Mouse (Mus musculus) gastrocnemius, postnatal 36 days (tissue): ENCODE data around the gene Lhfpl4. TPM values are rescaled to one million over a fixed set of nuclear protein-coding genes. Genes with fewer than 3 reads are reported as not detected.

Experiments
- DNase-seq, 2 experiments: peaks; one replicate each; pipeline ENCODE4 v3.0.0; 2022
- intact Hi-C: fragments of 180-260 bp; cut with DNase I; formaldehyde crosslinking; loops from one replicate; pipeline ENCODE4 v1.15.1; 2025
- total RNA-seq, 2 experiments: library from RNA; stranded (reverse); gene quantifications; 2 replicates each; pipeline ENCODE4 v1.2.3; 2021

Gene Lhfpl4
- total RNA-seq, 2 experiments from 2014 or later: 0.22 to 0.48 TPM

DNA sequence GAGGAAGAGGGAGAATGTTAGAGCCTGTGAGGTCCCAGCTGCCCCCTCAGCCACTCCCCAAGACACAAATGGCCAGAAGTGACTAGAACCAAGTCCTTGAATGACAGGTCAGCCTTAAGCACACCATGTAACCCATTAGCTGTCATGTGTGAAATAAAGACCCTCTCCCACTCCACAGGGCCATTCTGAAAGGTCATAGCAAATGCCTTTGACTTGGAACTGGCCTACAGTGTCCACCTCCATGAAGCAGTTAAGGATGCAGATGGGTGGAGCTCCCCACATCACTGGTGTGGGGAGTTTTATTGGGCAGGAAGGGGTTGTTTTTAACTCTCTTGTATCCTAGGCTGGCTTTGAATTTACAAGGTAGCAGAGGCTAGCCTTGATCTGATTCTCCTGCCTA is 23.2 kb downstream of the Lhfpl4 start:
- intact Hi-C loops: loop anchor here (5.0 to 10.0 kb wide), 2 partner anchors 130 to 293 kb away; no protein-coding TSS in a partner anchor
- DNase-seq: no peak

- intact Hi-C loops: loop anchor here (5.0 to 10.0 kb wide), 2 partner anchors 132 to 294 kb away; no protein-coding TSS in a partner anchor
- no peak for DNase-seq
These were observed 24.5 kb downstream of the Lhfpl4 start for GRCm38 (mm10) chr6:113170651-113171050.

GRCm38 (mm10) chr6:113169852-113170251 is 25.3 kb downstream of the Lhfpl4 start:
- DNase-seq: no peak
- intact Hi-C loops: loop anchor here (5.0 to 10.0 kb wide), 2 partner anchors 132 to 295 kb away; no protein-coding TSS in a partner anchor

- DNase-seq: no peak
- intact Hi-C loops: no loop called here
These were observed 26.7 kb downstream of the Lhfpl4 start for GRCm38 (mm10) chr6:113168316-113168975.

- DNase-seq: peak; percentile 23 to 56
- intact Hi-C loops: no loop called here
These were observed 28.4 kb downstream of the Lhfpl4 start for GRCm38 (mm10) chr6:113166661-113167251.

GRCm38 (mm10) chr6:113163513-113163912 is 31.7 kb downstream of the Lhfpl4 start:
- intact Hi-C loops: no loop called here
- DNase-seq: no peak

- intact Hi-C loops: no loop called here
These were observed 33.2 kb downstream of the Lhfpl4 start for GRCm38 (mm10) chr6:113161982-113162381.

DNA sequence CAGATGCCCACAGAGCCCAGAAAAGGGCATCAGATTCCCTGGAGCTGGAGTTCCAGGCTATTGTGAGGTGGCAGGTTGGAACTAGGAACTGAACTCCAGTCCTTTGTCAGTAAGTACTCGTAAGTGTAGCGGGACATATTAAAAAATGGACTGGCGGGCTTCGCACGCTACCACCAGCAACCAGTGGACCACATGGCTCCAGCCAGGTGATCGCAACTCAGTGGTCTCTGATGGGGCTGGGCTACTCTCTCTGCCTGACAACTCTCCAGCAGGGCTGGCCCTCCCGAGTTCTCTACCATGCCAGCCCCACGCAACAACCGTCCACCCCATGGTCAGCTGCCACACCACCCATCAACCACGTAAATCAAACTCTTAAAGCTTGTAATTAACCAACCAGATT is 35.1 kb downstream of the Lhfpl4 start:
- intact Hi-C loops: no loop called here
- DNase-seq: no peak

More at GRCm38 (mm10) chr6:113161982-113162381, 33.2 kb downstream of the Lhfpl4 start:
- no peak for DNase-seq

DNA sequence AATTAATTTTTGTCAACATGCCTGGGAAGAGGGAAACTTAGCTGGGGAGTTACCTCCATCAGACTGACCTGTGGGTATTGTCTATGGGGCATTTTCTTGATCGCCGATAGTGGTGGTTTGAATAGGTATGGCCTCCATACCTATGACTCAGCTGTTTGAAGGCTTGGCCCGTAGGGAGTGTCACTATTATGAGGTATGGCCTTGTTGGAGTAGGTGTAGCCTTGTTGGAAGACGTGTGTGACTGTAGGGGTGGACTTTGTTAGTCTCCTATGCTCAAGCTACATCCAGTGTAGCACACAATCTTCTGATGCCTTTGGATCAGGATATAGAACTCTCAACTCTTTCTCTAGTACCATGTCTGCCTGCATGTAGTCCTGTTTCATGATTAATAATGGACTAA is 39.1 kb downstream of the Lhfpl4 start:
- no peak for DNase-seq

GRCm38 (mm10) chr6:113154886-113155285 is 40.3 kb downstream of the Lhfpl4 start:
- no peak for DNase-seq
- intact Hi-C loops: no loop called here

More for the DNA sequence above, 39.1 kb downstream of the Lhfpl4 start:
- intact Hi-C loops: no loop called here

DNA sequence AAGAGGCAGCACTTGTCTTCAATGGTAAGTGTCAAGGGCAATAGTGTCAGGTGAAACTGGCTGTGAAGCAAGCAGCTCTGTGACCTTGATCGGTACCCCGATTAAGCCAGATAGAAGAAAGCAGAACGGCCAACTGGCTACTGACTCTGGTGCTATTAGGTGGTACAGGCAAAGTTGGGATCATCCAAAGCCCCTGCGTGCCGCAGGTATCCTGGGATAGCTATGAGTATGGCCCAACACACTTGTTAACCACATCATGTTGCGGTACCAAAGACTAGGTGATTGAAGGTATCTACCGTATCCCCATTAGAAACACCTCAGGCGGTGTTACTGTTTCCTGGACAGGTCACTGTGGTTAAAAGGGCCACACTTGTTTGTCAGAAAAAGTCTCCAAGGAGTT is 41.1 kb downstream of the Lhfpl4 start:
- intact Hi-C loops: no loop called here
- no peak for DNase-seq

DNA sequence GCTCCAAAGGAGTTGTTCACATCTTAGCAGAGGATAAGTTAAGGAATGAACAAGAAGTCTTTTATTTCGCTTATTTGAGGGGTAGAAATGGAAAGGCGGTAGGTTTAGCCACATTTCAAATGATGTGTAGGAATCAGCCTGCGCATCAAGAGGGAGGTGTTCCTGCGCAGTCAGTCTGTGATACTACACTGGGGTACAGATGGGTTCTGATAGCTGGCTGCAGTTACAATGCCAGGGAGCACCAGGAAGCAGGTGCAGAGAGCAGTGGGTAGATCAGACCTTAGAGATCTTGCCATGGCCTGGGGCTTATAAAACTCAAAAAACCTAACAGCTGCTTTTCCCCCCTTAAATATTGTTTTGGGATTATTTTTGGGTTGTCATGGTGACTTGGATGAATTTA is 49.9 kb downstream of the Lhfpl4 start:
- DNase-seq: no peak
- intact Hi-C loops: no loop called here

GRCm38 (mm10) chr6:113144764-113145163 is 50.4 kb downstream of the Lhfpl4 start:
- intact Hi-C loops: no loop called here
- no peak for DNase-seq

DNA sequence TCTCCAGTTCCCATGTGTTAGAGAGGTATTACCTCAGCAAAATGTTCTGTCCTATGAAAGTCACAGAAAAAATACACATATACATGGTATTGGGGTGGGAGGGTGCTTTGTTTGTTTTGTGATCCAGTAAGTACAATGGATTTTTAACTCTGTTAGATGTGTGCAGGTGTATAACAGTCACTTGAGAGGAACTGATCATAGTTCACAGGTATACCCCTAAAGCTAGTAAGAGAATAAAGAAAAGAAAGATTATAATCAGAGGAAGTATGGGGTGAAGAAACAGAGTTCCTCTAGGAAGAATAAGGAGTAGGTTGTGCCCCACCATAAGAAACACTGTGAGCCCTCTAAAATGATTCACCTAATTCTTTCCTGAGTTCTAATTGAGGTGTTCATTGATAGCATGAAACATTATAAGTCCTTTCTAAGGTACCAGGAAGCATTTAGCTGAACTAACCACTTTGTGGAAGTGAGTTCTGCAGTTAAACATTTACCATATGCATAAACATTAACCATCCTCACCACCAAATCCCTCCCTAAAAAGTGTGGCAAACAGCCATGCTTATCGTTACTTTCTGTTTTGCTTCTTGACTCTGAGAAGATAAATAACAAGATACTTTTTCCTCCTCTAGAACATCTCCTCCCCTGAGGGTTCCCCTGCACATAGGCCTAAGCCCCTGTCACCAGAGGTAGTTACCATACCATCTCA is 53.6 kb downstream of the Lhfpl4 start:
- no peak for DNase-seq
- intact Hi-C loops: no loop called here

GRCm38 (mm10) chr6:113133360-113133759 is 61.8 kb downstream of the Lhfpl4 start:
- intact Hi-C loops: no loop called here
- no peak for DNase-seq

GRCm38 (mm10) chr6:113120806-113121205 is 74.4 kb downstream of the Lhfpl4 start:
- DNase-seq: no peak
- intact Hi-C loops: no loop called here

Other genes starting within 250 kb of the Lhfpl4 start
- 1 to 10 TPM; 1.2 to 1.3 TPM for gene Srgap3, start 248.1 kb downstream of the Lhfpl4 start, total RNA-seq
- gene Thumpd3, start 149.2 kb downstream of the Lhfpl4 start, total RNA-seq: 10 to 100 TPM; 11.5 to 16.0 TPM
- 10 to 100 TPM; 20.4 to 25.6 TPM for gene Setd5, start 118.0 kb downstream of the Lhfpl4 start, total RNA-seq
- gene Mtmr14, start 42.5 kb upstream of the Lhfpl4 start, total RNA-seq: 10 to 100 TPM; 13.4 to 15.2 TPM
- gene Cpne9, start 86.9 kb upstream of the Lhfpl4 start, total RNA-seq: not detected
- gene Brpf1, start 111.8 kb upstream of the Lhfpl4 start, total RNA-seq: 10 to 100 TPM in 1 of 2 experiments, 1 to 10 TPM in 1; 8.3 to 10.5 TPM
- 1 to 10 TPM; 4.1 to 5.1 TPM for gene Ogg1, start 131.6 kb upstream of the Lhfpl4 start, total RNA-seq
- gene Camk1, start 148.6 kb upstream of the Lhfpl4 start, total RNA-seq: 10 to 100 TPM; 35.9 to 37.7 TPM
- gene Tada3, start 182.5 kb upstream of the Lhfpl4 start, total RNA-seq: 10 to 100 TPM; 11.5 to 13.3 TPM
- 10 to 100 TPM; 49.1 to 50.7 TPM for gene Arpc4, start 182.7 kb upstream of the Lhfpl4 start, total RNA-seq
- under 1 TPM; 0.42 to 0.66 TPM for gene Ttll3, start 193.9 kb upstream of the Lhfpl4 start, total RNA-seq
- gene Rpusd3, start 224.0 kb upstream of the Lhfpl4 start, total RNA-seq: 1 to 10 TPM; 8.1 to 8.9 TPM
- gene Cidec, start 240.4 kb upstream of the Lhfpl4 start, total RNA-seq: 10 to 100 TPM in 1 of 2 experiments, 1 to 10 TPM in 1; 3.7 to 14.3 TPM
- gene Jagn1, start 247.2 kb upstream of the Lhfpl4 start, total RNA-seq: 10 to 100 TPM; 24.8 to 27.9 TPM